Mouse (Mus musculus) spleen, adult 2 months (tissue): ENCODE data around the gene Med19.

Experiments used
- CTCF ChIP-seq: fragments of 200-500 bp; IDR thresholded peaks from 2 replicates; pipeline ENCODE4 v1.5.1; 2011; ENCODE audit warnings: mild to moderate bottlenecking, inconsistent platforms; ENCODE audit not compliant: insufficient read depth, insufficient read length, insufficient replicate concordance; ENCODE audit errors: extremely low read depth
- POLR2A ChIP-seq: fragments of 200-500 bp; IDR thresholded peaks from 2 replicates; pipeline ENCODE4 v1.6.1; 2011; ENCODE audit warnings: low read depth, low read length, inconsistent platforms

- TF ChIP-seq POLR2A (no peak), CTCF (no peak)
Observed at GRCm38 (mm10) chr2:84655864-84656263, 22.3 kb upstream of the Med19 start.
